Comparison of ENCODE assay signal across 9 mouse cellular contexts in genomic region chr9:95852896-95853295, GRCm38 (mm10). TPM values are rescaled to one million over a fixed set of nuclear protein-coding genes. Genes with fewer than 3 reads are reported as not detected.
DNase-seq lines count a peak whose midpoint lies in the region; ATAC-seq and TF ChIP-seq lines count a peak whose summit lies in the region.
"Had no signal": no experiment of that assay in that cellular context is flagged by ENCODE, and none has a peak within 500 bp of the region (broad histone marks: within the 10 kb centered on the region; RNA-seq: fewer than 3 reads in every experiment).

No protein-coding gene starts in this region.

- WGBS in kidney, embryonic 14.5 days, result 25% methylated on average over 4 of the region's 4 CpGs
- WGBS in midbrain, postnatal 0 days, result 25% methylated on average over 4 of the region's 4 CpGs

- ATAC-seq in kidney, embryonic 14.5 days (ENCODE audit: low FRiP score, low TSS enrichment), result no peak
- ATAC-seq in midbrain, postnatal 0 days (ENCODE audit: low FRiP score), result peak; percentile 31; the same call in 1 of the 2 replicates

- H3K9ac ChIP-seq in kidney, embryonic 14.5 days (ENCODE audit: low read depth, low read length), result no peak overlapping the region
- no peak overlapping the region for H3K9ac ChIP-seq in midbrain, postnatal 0 days (replicated peaks; ENCODE audit: low read length, poor library complexity, severe bottlenecking)
- H3K9ac ChIP-seq: neural tube, embryonic 12.5 days had no signal

- H3K4me1 ChIP-seq in kidney, embryonic 14.5 days (ENCODE audit: control insufficient read depth, insufficient read depth, low read length), result no peaks in the 10 kb centered on the region
- H3K4me1 ChIP-seq in midbrain, postnatal 0 days (ENCODE audit: insufficient read depth, low read length), result no peaks in the 10 kb centered on the region
- H3K4me1 ChIP-seq: neural tube, embryonic 12.5 days had no signal

- H3K36me3 ChIP-seq in kidney, embryonic 14.5 days (ENCODE audit: control insufficient read depth, insufficient read depth, low read length), result no peaks in the 10 kb centered on the region
- H3K36me3 ChIP-seq in midbrain, postnatal 0 days (ENCODE audit: insufficient read depth, low read length), result no peaks in the 10 kb centered on the region
- H3K36me3 ChIP-seq in splenic B cell, adult 2 months (ENCODE audit: control insufficient read depth, insufficient read depth, low read length, poor library complexity, severe bottlenecking), result no peaks in the 10 kb centered on the region
- H3K36me3 ChIP-seq: neural tube, embryonic 12.5 days had no signal

- no peak overlapping the region for H3K4me3 ChIP-seq in kidney, embryonic 14.5 days (ENCODE audit: low read length)
- no peak overlapping the region for H3K4me3 ChIP-seq in left cerebral cortex, adult 2 months
- no peak overlapping the region for H3K4me3 ChIP-seq in midbrain, postnatal 0 days (ENCODE audit: low read depth, low read length)
- H3K4me3 ChIP-seq: neural tube, embryonic 12.5 days had no signal

- peak; percentile 82 for DNase-seq in kidney, adult 9 months
- DNase-seq in adrenal gland, adult 18-20 months (ENCODE audit: low spot score in 2 of 2), result peak; percentile 67 to 72
- DNase-seq in embryo, embryonic 11 days, result peak; percentile 86
- peak; percentile 64 to 80 for DNase-seq in heart, postnatal 36 days
- DNase-seq in left cerebral cortex, adult 2 months (ENCODE audit: extremely low spot score in 1 of 2, low spot score in 2 of 2), result peak; percentile 72 to 76
- DNase-seq in midbrain, postnatal 0 days (ENCODE audit: low spot score), result peak; percentile 92
- DNase-seq in splenic B cell, adult 2 months (ENCODE audit: low read depth, low spot score), result peak; percentile 89

- no peak overlapping the region for H3K4me2 ChIP-seq in kidney, embryonic 14.5 days (replicated peaks; ENCODE audit: low read depth, low read length)
- no peak overlapping the region for H3K4me2 ChIP-seq in midbrain, postnatal 0 days (ENCODE audit: low read depth, low read length, poor library complexity, severe bottlenecking)
- H3K4me2 ChIP-seq: neural tube, embryonic 12.5 days had no signal

- peak; percentile 91 for TF ChIP-seq CTCF in left cerebral cortex, adult 2 months (IDR thresholded peaks at IDR 0.05)
- TF ChIP-seq CTCF in midbrain, postnatal 0 days (IDR thresholded peaks at IDR 0.05), result peak; percentile 96

- H3K9me3 ChIP-seq in kidney, embryonic 14.5 days (ENCODE audit: control insufficient read depth, low read length), result no peaks in the 10 kb centered on the region
- no peaks in the 10 kb centered on the region for H3K9me3 ChIP-seq in midbrain, postnatal 0 days (ENCODE audit: low read length)
- H3K9me3 ChIP-seq: neural tube, embryonic 12.5 days had no signal

- intact Hi-C loops in heart, postnatal 36 days (cut with DNase I), result loop anchor here (1.0 to 10.0 kb wide), 7 partner anchors 101 to 1116 kb away; partner anchors contain the start of gene Trpc1
- intact Hi-C loops in left cerebral cortex, adult 2 months (cut with DNase I), result loop anchor here (1.0 to 10.0 kb wide), 4 partner anchors 106 to 1108 kb away; no protein-coding TSS in a partner anchor

- no peaks in the 10 kb centered on the region for H3K27me3 ChIP-seq in kidney, embryonic 14.5 days (ENCODE audit: control insufficient read depth, insufficient read depth, low read length)
- no peaks in the 10 kb centered on the region for H3K27me3 ChIP-seq in midbrain, postnatal 0 days (ENCODE audit: insufficient read depth, low read length)
- no peaks in the 10 kb centered on the region for H3K27me3 ChIP-seq in splenic B cell, adult 2 months (ENCODE audit: control insufficient read depth, insufficient read depth, low read length, poor library complexity, severe bottlenecking)
- H3K27me3 ChIP-seq: neural tube, embryonic 12.5 days had no signal

- no peak overlapping the region for H3K27ac ChIP-seq in kidney, embryonic 14.5 days (ENCODE audit: low read depth, low read length)
- no peak overlapping the region for H3K27ac ChIP-seq in left cerebral cortex, adult 2 months
- H3K27ac ChIP-seq in midbrain, postnatal 0 days (ENCODE audit: low read depth, low read length), result no peak overlapping the region
- H3K27ac ChIP-seq: neural tube, embryonic 12.5 days had no signal

RNA-seq across cellular contexts. Expression of gene Atr, which starts 4.5 kb away (rescaled TPM):
- polyA plus RNA-seq in kidney, embryonic 14.5 days (2014; fragmentation: Nextera tagmentation; extraction: Ambion mirVana), result 18.1 and 27.7 TPM in 2 replicates
- total RNA-seq in adrenal gland, adult 18-20 months (2021), result 10 to 100 TPM in 1 of 2 experiments, 1 to 10 TPM in 1; 9.7 to 12.4 TPM
- total RNA-seq in heart, postnatal 36 days (2021), result 1 to 10 TPM; 6.9 to 8.0 TPM
- total RNA-seq in left cerebral cortex, adult 2 months (2021), result 10 to 100 TPM; 12.0 TPM
- 22.9 and 23.0 TPM in 2 replicates for total RNA-seq in midbrain, postnatal 0 days (2014; rRNA removed)
- polyA plus RNA-seq in midbrain, postnatal 0 days (2015; fragmentation: Nextera tagmentation; extraction: Ambion mirVana), result 5.6 and 6.6 TPM in 2 replicates

RNA-seq across cellular contexts. Expression of gene Pls1, which starts 7.8 kb away (rescaled TPM):
- 9.2 and 14.1 TPM in 2 replicates for polyA plus RNA-seq in kidney, embryonic 14.5 days (2014; fragmentation: Nextera tagmentation; extraction: Ambion mirVana)
- total RNA-seq in adrenal gland, adult 18-20 months (2021), result 1 to 10 TPM; 1.1 to 4.4 TPM
- total RNA-seq in heart, postnatal 36 days (2021), result under 1 TPM; 0.27 to 0.50 TPM
- 10 to 100 TPM in 1 of 2 experiments, 1 to 10 TPM in 1; 9.4 to 10.4 TPM for total RNA-seq in left cerebral cortex, adult 2 months (2021)
- total RNA-seq in midbrain, postnatal 0 days (2014; rRNA removed), result 0.77 and 1.8 TPM in 2 replicates
- 2.2 and 2.9 TPM in 2 replicates for polyA plus RNA-seq in midbrain, postnatal 0 days (2015; fragmentation: Nextera tagmentation; extraction: Ambion mirVana)
